Mouse (Mus musculus) C2C12 (cell line): ENCODE results near the gene Gli1. TPM values are rescaled to one million over a fixed set of nuclear protein-coding genes. Genes with fewer than 3 reads are reported as not detected.
"Not testable (repeated sequence)": the region's sequence is repeated elsewhere in the genome, so short reads cannot be mapped to it uniquely, and the experiment has no call there.

Experiments used
- H3K27me3 ChIP-seq: one replicate; pipeline ENCODE4 v1.6.1; 2011; ENCODE audit not compliant: control insufficient read depth, insufficient read depth, insufficient read length
- H3K36me3 ChIP-seq: one replicate; pipeline ENCODE4 v1.6.1; 2011; ENCODE audit not compliant: control insufficient read depth, insufficient read depth
- H3K4me3 ChIP-seq: one replicate; pipeline ENCODE4 v1.5.1; 2011; ENCODE audit warnings: mild to moderate bottlenecking, control low read depth; ENCODE audit not compliant: poor library complexity, insufficient read depth, severe bottlenecking
- H3K79me2 ChIP-seq: one replicate; pipeline ENCODE4 v1.6.1; 2011; ENCODE audit not compliant: control insufficient read depth, insufficient read depth
- H3K79me3 ChIP-seq: one replicate; pipeline ENCODE4 v1.6.1; 2011; ENCODE audit warnings: low read depth, control low read depth
- H3ac ChIP-seq: one replicate; pipeline ENCODE3; 2011; ENCODE audit warnings: low read depth; ENCODE audit not compliant: control insufficient read depth, insufficient read length
- CEBPB ChIP-seq: IDR thresholded peaks from one replicate; pipeline ENCODE4 v1.6.1; 2011; ENCODE audit warnings: low read depth, mild to moderate bottlenecking, control low read depth, moderate library complexity
- CTCF ChIP-seq: IDR thresholded peaks from one replicate; pipeline ENCODE4 v1.5.1; 2011; ENCODE audit not compliant: control insufficient read depth, insufficient read depth, insufficient read length
- FOSL1 ChIP-seq: IDR thresholded peaks from one replicate; pipeline ENCODE4 v1.8.0; 2011; ENCODE audit warnings: mild to moderate bottlenecking, low read length; ENCODE audit not compliant: poor library complexity, insufficient read depth, severe bottlenecking
- MAX ChIP-seq: IDR thresholded peaks from one replicate; pipeline ENCODE4 v1.6.1; 2011; ENCODE audit warnings: mild to moderate bottlenecking, control low read depth
- MYOD1 ChIP-seq: IDR thresholded peaks from one replicate; pipeline ENCODE4 v1.6.1; 2011; ENCODE audit warnings: low read depth; ENCODE audit not compliant: control insufficient read depth, insufficient read length
- MYOG ChIP-seq: IDR thresholded peaks from one replicate; pipeline ENCODE4 v1.6.1; 2011; ENCODE audit not compliant: control insufficient read depth, insufficient read length; ENCODE audit errors: extremely low read depth
- USF1 ChIP-seq: IDR thresholded peaks from one replicate; pipeline ENCODE4 v1.6.1; 2011; ENCODE audit warnings: low read depth, mild to moderate bottlenecking, control low read depth, moderate library complexity
- polyA plus RNA-seq: library from polyadenylated mRNA; unstranded; fragments of >200 nt; fragmentation: generic; extraction: Trizol; gene quantifications from one replicate; pipeline ENCODE4 v1.2.1, GENCODE M21; 2012; ENCODE audit warnings: missing spikeins

Gene Gli1
- polyA plus RNA-seq, 1 experiment: 1.6 TPM

DNA sequence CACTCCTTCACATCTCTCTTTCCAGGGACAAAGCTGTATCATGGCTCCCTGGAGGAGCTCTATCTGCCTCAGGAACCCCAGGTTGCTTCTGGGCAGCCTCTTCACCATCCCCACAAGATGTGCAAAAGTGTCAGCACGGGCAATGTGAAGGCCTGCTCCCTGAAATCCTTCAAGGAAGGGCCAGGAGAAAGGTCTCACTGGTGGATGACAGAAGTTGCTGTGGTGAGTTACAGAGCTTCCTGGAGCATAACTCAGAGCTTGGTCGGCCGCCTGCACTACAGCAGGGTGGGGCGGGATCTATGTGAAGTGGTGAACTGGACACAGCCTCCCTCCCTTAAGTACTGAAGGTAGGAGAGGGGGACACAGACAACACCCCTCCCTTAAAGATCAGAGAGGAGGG lies 19.1 kb downstream of the Gli1 start:
- TF ChIP-seq CTCF (no peak), CEBPB (no peak), MYOG (no peak), FOSL1 (no peak), MAX (no peak), MYOD1 (no peak), USF1 (no peak)
- Histone ChIP-seq H3ac (no peak overlapping the region), H3K79me3 (no peaks in the 10 kb centered on the region), H3K36me3 (no peaks in the 10 kb centered on the region), H3K27me3 (peaks cover 52% of the 10 kb centered on the region), H3K4me3 (no peak overlapping the region), H3K79me2 (no peaks in the 10 kb centered on the region)

DNA sequence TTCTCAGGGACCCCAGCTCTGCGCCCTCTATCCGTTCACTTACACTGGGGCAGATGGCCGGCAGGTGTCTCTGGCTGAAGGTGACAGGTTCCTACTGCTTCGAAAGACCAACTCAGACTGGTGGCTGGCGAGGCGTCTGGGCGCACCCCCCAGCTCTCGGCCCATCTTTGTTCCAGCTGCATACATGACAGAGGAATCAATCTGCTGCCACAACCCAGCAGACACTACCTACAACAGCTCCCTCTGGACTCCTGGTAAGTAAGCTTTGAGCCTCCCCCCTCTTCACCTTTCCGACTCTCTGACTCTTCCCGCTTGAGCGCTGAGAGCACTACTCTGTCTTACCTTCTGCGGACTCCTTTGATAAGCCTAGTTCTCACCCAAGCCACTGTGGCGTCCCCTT lies 19.6 kb downstream of the Gli1 start:
- Histone ChIP-seq H3K4me3 (no peak overlapping the region), H3K79me3 (no peaks in the 10 kb centered on the region), H3K36me3 (no peaks in the 10 kb centered on the region), H3K27me3 (peaks cover 48% of the 10 kb centered on the region), H3K79me2 (no peaks in the 10 kb centered on the region), H3ac (no peak overlapping the region)
- no peak for TF ChIP-seq CTCF
- TF ChIP-seq MYOG: no peak
- no peak for TF ChIP-seq MAX
- TF ChIP-seq MYOD1: no peak
- TF ChIP-seq CEBPB: no peak
- no peak for TF ChIP-seq FOSL1
- TF ChIP-seq USF1: no peak

DNA sequence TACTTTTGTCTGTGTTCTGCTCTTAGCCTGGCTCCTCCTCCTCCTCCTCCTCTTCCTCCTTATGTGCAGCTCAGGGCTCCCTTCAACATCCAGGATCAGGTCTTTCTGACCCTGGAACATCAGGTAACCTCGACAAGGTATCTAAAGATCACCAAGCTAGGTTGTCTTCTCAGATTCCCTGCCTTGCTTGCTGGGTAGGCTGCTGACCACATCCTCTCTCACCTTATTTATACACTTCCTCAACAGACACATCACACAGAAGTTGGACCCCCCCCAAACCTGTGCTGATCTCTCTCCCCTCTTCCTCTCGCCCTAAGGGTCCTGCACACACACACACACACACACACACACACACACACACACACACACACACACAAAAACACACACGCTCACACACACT lies 20.2 kb downstream of the Gli1 start, which contains the start of gene Arhgap9:
Gene Arhgap9 (plus strand): TSS at position 344 of the 400 bp plus-strand sequence.
- Histone ChIP-seq H3K27me3 (peaks cover 42% of the 10 kb centered on the region), H3K79me2 (no peaks in the 10 kb centered on the region), H3K36me3 (no peaks in the 10 kb centered on the region), H3K79me3 (no peaks in the 10 kb centered on the region), H3K4me3 (no peak within 1 kb of the TSS), H3ac (no peak within 1 kb of the TSS)
- TF ChIP-seq MYOD1 (no peak), USF1 (no peak), CTCF (no peak), CEBPB (no peak), FOSL1 (no peak), MAX (no peak), MYOG (no peak)

DNA sequence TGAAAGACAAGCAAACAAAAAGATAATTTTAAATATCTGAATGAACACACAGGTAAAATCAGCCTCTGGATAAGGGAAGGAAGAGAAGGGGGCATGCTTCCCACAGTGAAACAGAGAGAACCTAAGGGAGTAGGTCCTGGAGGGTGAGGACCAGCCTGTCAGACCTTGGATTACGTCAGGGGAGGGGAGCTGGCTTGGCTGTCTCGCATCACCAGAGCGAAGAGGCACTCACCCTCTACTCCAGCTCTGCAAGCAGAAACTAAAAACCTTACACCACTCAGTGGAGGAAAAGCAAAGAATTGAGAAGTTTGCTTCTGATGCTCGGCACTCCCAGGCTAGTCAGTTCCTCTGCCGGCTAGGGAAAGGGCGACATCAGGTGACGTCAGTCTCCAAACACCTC lies 21.8 kb downstream of the Gli1 start:
- no peak overlapping the region for H3ac ChIP-seq
- no peaks in the 10 kb centered on the region for H3K36me3 ChIP-seq

DNA sequence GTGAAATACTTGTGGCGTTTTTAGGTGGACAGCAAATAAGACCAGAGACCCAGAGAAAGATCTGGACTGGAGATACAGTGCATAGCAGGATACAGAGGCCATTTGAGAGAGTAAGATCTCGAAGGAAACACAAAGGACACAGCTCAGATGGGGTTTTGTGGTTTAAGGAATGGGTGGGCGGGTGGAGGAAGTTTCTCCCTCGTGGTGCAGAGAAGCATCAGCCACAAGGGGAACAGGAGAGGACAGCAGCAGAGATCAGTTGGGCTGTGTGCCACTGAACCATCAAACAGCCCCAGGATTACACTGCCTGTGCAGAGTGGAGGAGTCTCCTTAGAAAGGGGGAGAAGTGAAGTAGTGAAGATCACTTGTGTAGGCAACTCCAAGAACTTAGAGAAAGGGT lies 23.8 kb downstream of the Gli1 start:
- Histone ChIP-seq H3K79me2 (no peaks in the 10 kb centered on the region), H3K27me3 (peaks cover 23% of the 10 kb centered on the region), H3K79me3 (no peaks in the 10 kb centered on the region), H3K36me3 (no peaks in the 10 kb centered on the region), H3K4me3 (no peak overlapping the region), H3ac (no peak overlapping the region)
- TF ChIP-seq CTCF (no peak), MAX (no peak), MYOD1 (no peak), FOSL1 (no peak), CEBPB (no peak), USF1 (no peak), MYOG (no peak)

More for the DNA sequence above, 21.8 kb downstream of the Gli1 start:
- no peaks in the 10 kb centered on the region for H3K79me2 ChIP-seq
- no peak for TF ChIP-seq CTCF
- H3K79me3 ChIP-seq: no peaks in the 10 kb centered on the region
- H3K27me3 ChIP-seq: peaks cover 27% of the 10 kb centered on the region
- H3K4me3 ChIP-seq: no peak overlapping the region

DNA sequence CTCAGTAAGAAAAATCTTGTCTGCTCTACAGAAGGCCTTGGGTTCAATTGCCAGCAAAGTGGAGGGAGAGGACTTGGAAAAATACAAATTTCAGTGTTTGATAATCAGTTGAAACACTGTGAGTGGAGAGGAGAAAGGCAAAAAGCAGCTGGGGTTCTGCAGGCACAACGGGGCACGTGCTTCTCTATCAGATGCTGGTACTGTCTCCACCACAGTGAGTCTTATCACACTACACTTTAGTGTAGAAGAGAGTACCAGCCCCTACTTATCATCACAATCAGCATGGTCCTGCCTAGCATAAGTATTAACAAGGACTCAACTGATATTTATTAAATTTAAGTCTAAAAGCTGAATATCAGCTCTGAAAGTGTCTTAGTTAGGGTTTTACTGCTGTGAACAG lies 24.5 kb downstream of the Gli1 start:
- no peaks in the 10 kb centered on the region for H3K79me2 ChIP-seq
- peaks cover 16% of the 10 kb centered on the region for H3K27me3 ChIP-seq
- no peak overlapping the region for H3ac ChIP-seq
- H3K4me3 ChIP-seq: no peak overlapping the region
- no peaks in the 10 kb centered on the region for H3K36me3 ChIP-seq
- no peaks in the 10 kb centered on the region for H3K79me3 ChIP-seq
- TF ChIP-seq CEBPB: no peak
- TF ChIP-seq MAX: no peak
- TF ChIP-seq MYOD1: no peak
- no peak for TF ChIP-seq FOSL1
- no peak for TF ChIP-seq CTCF
- no peak for TF ChIP-seq USF1
- TF ChIP-seq MYOG: no peak

DNA sequence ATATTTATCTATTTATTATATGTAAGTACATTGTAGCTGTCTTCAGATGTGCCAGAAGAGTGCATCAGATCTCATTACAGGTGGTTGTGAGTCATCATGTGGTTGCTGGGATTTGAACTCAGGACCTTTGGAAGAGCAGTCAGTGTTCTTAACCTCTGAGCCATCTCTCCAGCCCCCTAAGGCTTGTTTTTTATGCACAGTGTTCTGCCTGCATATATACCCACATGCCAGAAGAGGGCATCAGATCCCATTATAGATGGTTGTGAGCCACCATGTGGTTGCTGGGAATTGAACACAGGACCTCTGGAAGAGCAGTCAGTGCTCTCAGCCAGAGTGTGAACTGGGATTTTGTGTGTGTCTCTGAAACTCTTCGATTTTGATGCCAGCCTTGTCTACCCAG lies 26.8 kb downstream of the Gli1 start:
- H3K36me3 ChIP-seq, H3K27me3 ChIP-seq, H3K4me3 ChIP-seq, H3ac ChIP-seq: not testable (repeated sequence)
- Histone ChIP-seq H3K79me2 (peaks cover 16% of the 10 kb centered on the region), H3K79me3 (peaks cover 12% of the 10 kb centered on the region)

DNA sequence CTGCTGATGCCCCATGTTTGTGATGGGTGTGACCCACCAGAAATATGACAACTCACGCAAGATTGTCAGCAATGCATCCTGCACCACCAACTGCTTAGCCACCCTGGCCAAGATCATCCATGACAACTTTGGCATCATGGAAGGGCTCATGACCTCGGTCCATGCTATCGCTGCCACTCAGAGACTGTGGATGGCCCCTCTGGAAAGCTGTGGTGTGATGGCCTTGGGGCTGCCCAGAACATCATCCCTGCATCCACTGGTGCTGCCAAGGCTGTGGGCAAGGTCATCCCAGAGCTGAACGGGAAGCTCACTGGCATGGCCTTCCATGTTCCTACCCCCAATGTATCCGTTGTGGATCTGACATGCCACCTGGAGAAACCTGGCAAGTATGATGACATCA lies 28.3 kb downstream of the Gli1 start:
- peaks cover 16% of the 10 kb centered on the region for H3K79me3 ChIP-seq
- H3K36me3 ChIP-seq: peaks cover 18% of the 10 kb centered on the region
- H3K79me2 ChIP-seq: peaks cover 30% of the 10 kb centered on the region
- not testable (repeated sequence) for H3K27me3 ChIP-seq, H3K4me3 ChIP-seq, H3ac ChIP-seq
